Mouse (Mus musculus) kidney, postnatal 14 days (tissue): ENCODE measurements around the gene Olfr373.

Experiments used
- DNase-seq: peaks from one replicate; pipeline ENCODE4 v3.0.0; 2022; ENCODE audit warnings: mixed read lengths

Olfr373 gene

GRCm38 (mm10) chr8:72134756-72135445 lies 51.9 kb downstream of the Olfr373 start, which contains the start of gene Tpm4:
Gene Tpm4 (plus strand): TSS chr8:72134975.
- DNase-seq: peak; percentile 88

GRCm38 (mm10) chr8:72135446-72136301 lies 52.7 kb downstream of the Olfr373 start:
- peak; percentile 64 for DNase-seq

- peak; percentile 87 for DNase-seq
Measured at GRCm38 (mm10) chr8:72136302-72136978, 53.5 kb downstream of the Olfr373 start.

- DNase-seq: no peak
Measured at GRCm38 (mm10) chr8:72137431-72137830, 54.5 kb downstream of the Olfr373 start.

GRCm38 (mm10) chr8:72138456-72138855 lies 55.5 kb downstream of the Olfr373 start:
- no peak for DNase-seq

- no peak for DNase-seq
Measured at GRCm38 (mm10) chr8:72143256-72143824, 60.4 kb downstream of the Olfr373 start.

- DNase-seq: no peak
Measured at GRCm38 (mm10) chr8:72144345-72144975, 61.5 kb downstream of the Olfr373 start.

GRCm38 (mm10) chr8:72145511-72145910 lies 62.5 kb downstream of the Olfr373 start:
- DNase-seq: no peak

- DNase-seq: no peak
Measured at GRCm38 (mm10) chr8:72146056-72146455, 63.1 kb downstream of the Olfr373 start.

GRCm38 (mm10) chr8:72146556-72146955 lies 63.6 kb downstream of the Olfr373 start:
- DNase-seq: no peak

GRCm38 (mm10) chr8:72147266-72147665 lies 64.3 kb downstream of the Olfr373 start:
- DNase-seq: peak; percentile 45

GRCm38 (mm10) chr8:72149056-72149455 lies 66.1 kb downstream of the Olfr373 start:
- DNase-seq: no peak

- DNase-seq: no peak
Measured at GRCm38 (mm10) chr8:72151418-72152078, 68.6 kb downstream of the Olfr373 start.
